Mouse (Mus musculus) lung, adult 2 months (tissue): Measurements from ENCODE around the gene AC109138.7. TPM values are rescaled to one million over a fixed set of nuclear protein-coding genes. Genes with fewer than 3 reads are reported as not detected.

Experiments
- DNase-seq: peaks from one replicate; pipeline ENCODE4 v3.0.0; 2022
- H3K4me1 ChIP-seq: fragments of 200-500 bp; 2 replicates; pipeline ENCODE4 v1.6.1; 2011; ENCODE audit warnings: low read length; ENCODE audit not compliant: control insufficient read depth, insufficient read depth
- H3K4me3 ChIP-seq: fragments of 200-500 bp; replicated peaks from 2 replicates; pipeline ENCODE3; 2011; ENCODE audit warnings: low read depth, mild to moderate bottlenecking, control low read depth, low read length; ENCODE audit errors: extremely low read depth
- CTCF ChIP-seq: fragments of 200-500 bp; IDR thresholded peaks from 2 replicates; pipeline ENCODE4 v1.5.1; 2011; ENCODE audit warnings: mild to moderate bottlenecking, low read length, control low read depth; ENCODE audit not compliant: insufficient read depth
- POLR2A ChIP-seq: fragments of 200-500 bp; IDR thresholded peaks from 2 replicates; pipeline ENCODE4 v1.6.1; 2011; ENCODE audit warnings: low read depth, mild to moderate bottlenecking, control low read depth, low read length, borderline replicate concordance; ENCODE audit errors: extremely low read depth
- WGBS: fragments of 180-500 bp; shearing (Covaris S2); methylation state at CpG from one replicate; pipeline ENCODE4 v1.1.7; 2018; 5-methylcytosine and 5-hydroxymethylcytosine counted together
- polyA plus RNA-seq: library from polyadenylated mRNA; depleted of rRNA; stranded (reverse); fragments of >200 nt; gene quantifications from 2 replicates; pipeline ENCODE4 v1.2.3, GENCODE M21; 2012

Gene AC109138.7
- polyA plus RNA-seq, 1 experiment, result not detected

DNA sequence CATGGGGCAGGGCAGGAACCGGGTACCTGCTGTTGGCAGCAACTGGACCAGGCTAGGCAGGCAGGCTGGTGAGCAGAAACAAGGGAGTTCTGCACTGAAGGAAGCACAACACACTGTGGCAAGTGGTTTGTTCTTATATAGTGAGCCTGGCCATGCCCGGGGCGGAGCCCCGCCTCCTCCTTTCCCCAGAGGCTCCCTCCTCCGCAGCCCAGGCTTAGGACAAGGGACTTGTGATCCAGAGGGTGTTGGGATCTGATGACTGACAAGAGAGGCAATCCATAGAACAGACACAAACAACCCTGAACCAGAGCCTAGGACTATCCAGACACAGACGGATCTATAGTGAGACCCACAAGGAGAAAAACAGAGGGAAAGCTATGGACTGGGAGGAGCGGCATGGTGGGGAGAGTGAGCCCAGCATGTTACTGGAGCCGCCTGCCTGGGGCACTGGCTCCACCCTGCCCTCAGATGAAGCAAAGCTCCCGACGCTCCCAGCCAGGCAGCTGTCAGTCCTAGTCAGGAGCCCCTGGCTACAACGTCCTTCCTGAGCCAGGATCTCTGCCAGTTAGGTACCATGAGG, 38.7 kb upstream of the AC109138.7 start, which contains the start of gene Carns1:
Gene Carns1 (minus strand): TSS at position 112 of the 580 bp plus-strand sequence.
- DNase-seq, result no peak
- WGBS, result 24% methylated on average over 11 of the region's 11 CpGs
- no peak for TF ChIP-seq CTCF
- TF ChIP-seq POLR2A, result no peak
- no peaks in the 10 kb centered on the region; the same call in 1 of the 2 replicates for H3K4me1 ChIP-seq
- H3K4me3 ChIP-seq, result no peak within 1 kb of the TSS

GRCm38 (mm10) chr19:4180411-4180810, 33.7 kb upstream of the AC109138.7 start:
- H3K4me1 ChIP-seq, result peaks cover 6% of the 10 kb centered on the region; the same call in 1 of the 2 replicates
- no peak for DNase-seq
- 86% methylated on average over 7 of the region's 7 CpGs for WGBS
- TF ChIP-seq POLR2A, result no peak
- no peak for TF ChIP-seq CTCF
- H3K4me3 ChIP-seq, result no peak overlapping the region

DNA sequence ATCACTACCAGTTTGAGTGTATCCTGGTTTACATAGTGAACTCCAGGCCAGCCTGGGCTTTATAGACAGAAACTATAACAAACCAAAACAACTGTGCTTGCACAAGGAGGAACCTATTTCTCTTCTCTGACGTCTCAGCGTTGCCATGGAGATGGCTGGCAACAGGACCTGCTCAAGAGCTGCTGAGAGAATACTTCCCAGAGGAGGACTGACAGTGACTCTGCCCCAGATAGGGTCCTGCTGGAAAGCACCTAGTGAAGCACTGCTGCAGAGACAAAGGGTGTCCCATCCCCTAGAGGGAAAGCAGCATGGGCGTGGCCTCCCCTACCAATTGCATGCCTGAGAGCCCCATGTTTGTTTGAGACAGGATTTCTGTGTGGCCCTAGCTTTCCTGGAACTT, 32.3 kb upstream of the AC109138.7 start:
- WGBS, result 41% methylated on average over 3 of the region's 3 CpGs
- peaks cover 6% of the 10 kb centered on the region; the same call in 1 of the 2 replicates for H3K4me1 ChIP-seq
- DNase-seq, result no peak
- no peak for TF ChIP-seq CTCF
- no peak for TF ChIP-seq POLR2A
- no peak overlapping the region for H3K4me3 ChIP-seq

GRCm38 (mm10) chr19:4183689-4184088, 30.5 kb upstream of the AC109138.7 start:
- Histone ChIP-seq H3K4me1 (peaks cover 6% of the 10 kb centered on the region; the same call in 1 of the 2 replicates), H3K4me3 (no peak overlapping the region)
- 87% methylated on average over 2 of the region's 2 CpGs for WGBS
- no peak for DNase-seq
- TF ChIP-seq POLR2A (no peak), CTCF (no peak)

DNA sequence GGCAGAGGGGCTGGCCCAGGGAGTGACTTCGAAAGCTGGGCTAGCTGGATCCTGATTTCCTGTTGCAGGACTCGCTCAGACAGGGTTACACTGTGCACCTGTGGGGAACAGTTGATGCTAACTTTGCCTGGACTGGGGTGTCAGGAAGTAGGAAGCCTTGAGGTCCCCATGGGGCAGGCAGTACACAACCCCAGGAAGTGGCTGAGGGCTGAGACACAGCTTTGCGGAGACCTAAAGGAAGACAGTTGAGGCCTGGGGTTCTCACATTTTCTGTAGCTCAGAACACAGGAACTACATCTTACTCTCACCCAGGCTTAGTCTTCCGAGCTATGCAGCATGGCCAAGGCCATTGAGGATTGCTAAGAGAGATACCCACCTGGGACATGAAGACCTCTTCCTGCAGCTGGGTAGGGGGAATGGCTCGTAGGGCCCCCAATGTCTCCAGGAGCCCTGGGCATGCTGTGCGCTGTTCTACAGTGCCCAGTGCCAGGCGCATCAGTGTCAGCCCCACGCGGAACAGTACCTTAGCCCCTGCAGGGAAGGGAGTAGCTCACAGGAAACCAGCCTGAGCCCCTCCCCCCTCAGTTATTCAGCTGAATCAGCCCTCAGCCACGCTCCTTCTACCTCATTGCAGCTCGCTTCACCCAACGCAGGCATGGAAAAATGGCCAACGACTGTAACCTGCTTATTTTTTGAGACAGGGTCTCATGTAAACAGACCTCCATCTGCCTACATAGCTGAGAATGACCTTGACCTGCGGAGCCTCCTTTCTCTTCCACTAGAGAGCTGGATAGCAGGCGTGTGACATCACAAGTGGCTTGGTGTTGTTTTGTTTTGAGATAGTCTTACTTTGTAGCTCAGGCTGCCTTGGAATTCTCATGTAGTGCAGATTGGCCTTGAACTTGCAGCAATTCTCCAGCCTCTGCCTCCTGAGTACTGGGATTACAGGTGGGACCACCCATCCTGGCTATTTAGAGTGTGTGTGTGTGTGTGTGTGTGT, 28.9 kb upstream of the AC109138.7 start:
- WGBS, result 46% methylated on average over 15 of the region's 15 CpGs
- Histone ChIP-seq H3K4me3 (no peak overlapping the region), H3K4me1 (peaks cover 6% of the 10 kb centered on the region; the same call in 1 of the 2 replicates)
- TF ChIP-seq POLR2A, result no peak
- TF ChIP-seq CTCF, result no peak
- DNase-seq, result no peak

- Histone ChIP-seq H3K4me3 (no peak overlapping the region), H3K4me1 (peaks cover 1% of the 10 kb centered on the region; the same call in 1 of the 2 replicates)
- WGBS, result 73% methylated on average over 3 of the region's 3 CpGs
- DNase-seq, result no peak
- no peak for TF ChIP-seq CTCF
- TF ChIP-seq POLR2A, result no peak
Observed at GRCm38 (mm10) chr19:4187303-4187702, 26.9 kb upstream of the AC109138.7 start.

DNA sequence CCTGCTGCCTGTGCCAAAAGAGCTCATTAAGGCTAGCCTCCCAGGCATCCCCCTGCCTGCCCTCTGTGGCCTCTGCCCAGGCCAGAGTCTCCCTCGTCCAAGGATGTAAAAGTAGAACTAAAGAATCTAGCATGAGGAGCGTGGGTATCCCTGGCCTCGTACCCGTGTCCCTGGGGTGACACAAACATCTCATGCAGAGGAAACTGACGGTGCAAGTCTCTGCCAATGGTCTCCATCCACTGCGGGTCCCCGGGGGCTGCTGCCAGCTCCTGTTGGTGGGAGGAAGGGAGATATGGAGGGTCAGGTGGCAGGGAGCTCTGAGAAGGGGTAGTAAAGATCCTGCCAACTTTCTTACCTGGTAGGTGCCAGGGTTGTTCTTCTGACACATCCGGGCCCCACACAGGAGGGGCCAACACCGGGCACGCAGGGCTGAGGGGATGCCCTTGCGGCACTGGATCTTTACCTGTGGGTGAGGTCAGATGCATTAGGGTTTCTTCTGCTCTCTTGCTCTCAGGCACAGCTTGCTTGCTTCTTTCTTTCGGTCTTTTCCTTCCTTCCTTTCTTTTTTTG, 25.0 kb upstream of the AC109138.7 start:
- TF ChIP-seq CTCF, result no peak
- TF ChIP-seq POLR2A, result no peak
- no peak for DNase-seq
- 72% methylated on average over 12 of the region's 12 CpGs for WGBS
- Histone ChIP-seq H3K4me1 (peaks cover 8% of the 10 kb centered on the region), H3K4me3 (peak overlapping the region; percentile 18)

GRCm38 (mm10) chr19:4190831-4191334, 23.3 kb upstream of the AC109138.7 start, which contains the start of gene Tbc1d10c:
TSS of gene Tbc1d10c (minus strand) at chr19:4191284.
- Histone ChIP-seq H3K4me3 (peak within 1 kb of the TSS; percentile 93), H3K4me1 (peaks cover 10% of the 10 kb centered on the region)
- no peak for DNase-seq
- WGBS, result 44% methylated on average over 4 of the region's 4 CpGs
- TF ChIP-seq POLR2A (peak; percentile 25; the same call in 1 of the 2 replicates), CTCF (no peak)

DNA sequence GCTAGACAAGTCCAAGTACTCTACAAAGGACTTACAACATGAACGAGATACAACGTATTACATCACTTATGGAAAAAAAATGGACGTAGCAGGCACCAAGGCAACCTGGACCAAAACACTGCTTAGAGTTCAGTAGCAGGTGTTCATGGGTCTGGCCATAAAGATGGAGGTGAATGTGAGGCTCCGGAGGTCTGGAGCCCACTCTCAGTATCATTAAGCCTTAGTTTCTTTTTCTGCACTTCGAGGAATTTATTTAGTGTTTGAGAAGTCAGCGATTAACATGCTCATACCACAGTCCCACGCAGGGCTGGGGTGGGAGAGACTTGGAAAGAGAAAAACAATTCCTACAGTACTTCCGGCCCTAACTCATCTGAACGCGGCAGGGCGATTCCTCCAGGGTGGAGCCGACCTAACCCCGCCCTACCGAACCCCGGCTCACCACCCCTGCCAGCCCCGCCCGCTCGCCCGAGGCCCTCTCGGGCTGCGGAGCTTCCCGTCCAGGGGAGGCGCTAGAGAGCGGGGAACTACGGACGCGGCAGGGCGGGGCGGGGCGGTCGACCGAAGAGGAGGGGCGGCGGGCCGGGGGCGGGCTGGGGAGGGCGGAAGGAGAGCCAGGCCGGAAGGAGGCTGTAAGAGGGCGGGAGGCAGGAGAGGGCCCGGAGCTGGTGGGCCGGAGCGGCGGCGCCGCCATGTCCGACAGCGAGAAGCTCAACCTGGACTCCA, 22.5 kb upstream of the AC109138.7 start, which contains the start of gene Ppp1ca:
Gene Ppp1ca (plus strand): TSS at position 538 of the 723 bp plus-strand sequence.
- TF ChIP-seq POLR2A (peak; percentile 86; the same call in 1 of the 2 replicates), CTCF (peak; percentile 34; the same call in 1 of the 2 replicates)
- peaks cover 10% of the 10 kb centered on the region for H3K4me1 ChIP-seq
- DNase-seq, result peak; percentile 92
- H3K4me3 ChIP-seq, result peak within 1 kb of the TSS; percentile 93
- WGBS, result 2% methylated on average over 45 of the region's 47 CpGs
